Mouse (Mus musculus) testis, adult 10 weeks (tissue): ENCODE data around the gene Mnt. TPM values are rescaled to one million over a fixed set of nuclear protein-coding genes. Genes with fewer than 3 reads are reported as not detected.

ENCODE experiments used
- polyA plus RNA-seq: library from polyadenylated mRNA; stranded (reverse); fragments of 350-450 nt; fragmentation: Illumina TruSeq; extraction: RNeasy Lipid Tissue Mini Kit (QIAGEN cat#74804); gene quantifications from one replicate; pipeline ENCODE4 v1.2.3, GENCODE M21; 2014; ENCODE audit warnings: low read depth, low replicate concordance

The Mnt gene
- polyA plus RNA-seq, result 3.6 TPM

DNA sequence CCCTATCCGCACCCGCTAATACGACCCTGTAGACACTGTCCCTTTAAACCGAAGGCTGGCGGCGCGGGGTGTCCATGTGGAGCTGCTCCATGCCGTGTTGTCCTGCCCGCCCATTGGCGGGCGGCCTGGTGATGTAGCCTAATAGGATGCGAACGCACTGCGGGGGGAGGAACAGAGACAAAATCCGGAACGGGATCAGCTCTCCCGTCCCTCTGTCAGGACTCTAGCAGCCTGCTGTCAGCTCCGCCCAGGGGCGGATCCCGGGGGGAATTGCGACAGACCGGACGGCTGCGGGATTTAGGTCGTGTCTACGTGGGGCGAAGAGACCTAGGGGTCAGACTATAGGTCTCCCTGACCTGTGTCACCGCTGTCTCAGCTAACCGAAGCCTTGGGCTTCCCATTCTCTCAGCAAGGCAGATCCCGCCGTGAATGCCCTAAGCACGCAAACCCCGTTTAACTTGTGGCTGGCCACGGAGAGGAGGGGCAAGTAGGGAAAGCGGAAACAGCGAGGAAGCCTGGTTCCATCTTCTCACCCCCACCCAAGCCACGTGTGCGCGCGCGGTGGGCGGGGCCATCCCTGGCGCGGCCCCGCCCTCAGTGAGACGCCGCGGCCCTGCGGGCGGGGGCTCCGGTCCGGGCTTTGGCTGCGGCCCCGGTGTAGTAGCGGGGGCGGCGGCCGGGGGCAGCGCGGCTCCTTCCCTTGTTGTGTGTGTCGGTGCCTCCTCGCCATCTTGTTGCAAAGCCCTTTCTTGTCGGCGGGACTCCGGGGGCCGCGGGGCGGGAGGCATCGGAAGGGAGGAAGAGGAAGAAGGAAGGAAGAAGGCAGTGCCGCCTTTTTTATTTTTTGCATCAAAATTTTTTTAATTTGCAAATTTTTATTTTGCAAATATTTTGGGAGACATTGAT lies at the start of gene Mnt:
Gene Mnt, plus strand, starts transcription at position 665 of the 906 bp plus-strand sequence.

Other genes with a start within 250 kb of the Mnt start
- gene Rap1gap2, start 220.0 kb upstream of the Mnt start, polyA plus RNA-seq, result 0.62 TPM
- gene Ccdc92b, start 211.3 kb upstream of the Mnt start, polyA plus RNA-seq, result 0.45 TPM
- gene Cluh, start 181.4 kb upstream of the Mnt start, polyA plus RNA-seq, result 6.2 TPM
- 1,245 TPM for gene Pafah1b1, start 106.2 kb upstream of the Mnt start, polyA plus RNA-seq
- 25.9 TPM for gene Mettl16, start 60.1 kb upstream of the Mnt start, polyA plus RNA-seq
- 1.6 TPM for gene Sgsm2, start 66.1 kb downstream of the Mnt start, polyA plus RNA-seq
- 24.5 TPM for gene Tsr1, start 67.2 kb downstream of the Mnt start, polyA plus RNA-seq
- gene Smg6, start 94.9 kb downstream of the Mnt start, polyA plus RNA-seq, result 41.4 TPM
- gene Srr, start 95.0 kb downstream of the Mnt start, polyA plus RNA-seq, result 86.2 TPM